Mouse (Mus musculus) lung, postnatal 10 days (tissue): ENCODE measurements around the gene Ppp1r14d.
A peak's percentile ranks its signal among the peaks of the same experiment; 100 is the strongest.

ENCODE experiments used
- DNase-seq: peaks from one replicate; pipeline ENCODE4 v3.0.0; 2021

Gene Ppp1r14d

GRCm38 (mm10) chr2:119171574-119171973 lies 58.1 kb downstream of the Ppp1r14d start:
- peak; percentile 17 for DNase-seq

- no peak for DNase-seq
These were observed 59.4 kb downstream of the Ppp1r14d start for GRCm38 (mm10) chr2:119170282-119170681.
